Mouse (Mus musculus): ENCODE measurements around the gene Gnl2.
A peak's percentile ranks its signal among the peaks of the same experiment; 100 is the strongest.

The Gnl2 gene

DNA sequence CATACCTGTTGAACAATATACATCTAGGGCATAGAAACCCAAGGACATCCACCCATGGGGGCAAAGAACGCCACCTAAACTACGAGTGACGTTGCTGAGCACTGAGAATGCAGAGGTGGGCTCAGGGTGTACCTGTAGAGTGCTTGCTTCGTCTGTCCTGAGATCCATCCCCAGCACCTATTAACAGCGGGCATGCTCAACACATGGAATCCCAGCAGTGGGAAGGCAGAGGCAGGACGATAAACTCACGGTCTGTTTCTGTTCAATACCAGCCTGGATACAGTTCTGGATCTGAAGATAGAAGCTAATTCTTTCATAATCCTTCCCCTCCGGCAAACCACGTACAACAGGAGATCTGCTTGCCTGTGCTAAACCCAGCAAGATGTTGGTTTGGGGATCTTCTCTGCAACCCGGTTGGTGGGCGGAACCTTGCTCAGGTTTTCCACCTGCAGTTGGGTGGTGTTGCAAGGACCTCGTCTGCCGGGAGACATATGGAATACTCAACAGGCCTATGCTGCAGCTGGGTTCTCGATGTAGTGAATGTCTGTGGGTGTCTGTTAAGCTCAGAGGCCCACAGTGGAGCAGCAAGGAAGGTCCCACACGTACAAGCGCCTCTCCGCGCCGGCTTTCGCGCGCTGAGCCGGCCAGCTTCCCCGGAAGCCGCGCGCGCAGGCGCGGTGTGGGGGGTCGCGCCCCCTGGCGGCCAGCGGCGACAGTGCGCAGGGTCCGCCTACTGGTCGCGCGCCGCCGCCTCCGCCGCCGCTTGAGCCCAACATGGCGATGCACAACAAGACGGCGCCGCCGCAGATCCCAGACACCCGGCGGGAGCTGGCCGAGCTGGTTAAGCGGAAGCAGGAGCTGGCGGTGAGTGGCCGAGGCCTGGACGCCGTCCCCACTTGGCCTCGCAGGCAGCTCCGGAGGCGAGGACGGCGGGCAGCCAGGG lies 68.3 kb downstream of the Gnl2 start, which contains the start of gene Meaf6:
TSS of gene Meaf6 (plus strand) at position 732 of the 943 bp plus-strand sequence.
- peak; percentile 86 for DNase-seq (ENCODE audit: low read depth, low spot score)

DNA sequence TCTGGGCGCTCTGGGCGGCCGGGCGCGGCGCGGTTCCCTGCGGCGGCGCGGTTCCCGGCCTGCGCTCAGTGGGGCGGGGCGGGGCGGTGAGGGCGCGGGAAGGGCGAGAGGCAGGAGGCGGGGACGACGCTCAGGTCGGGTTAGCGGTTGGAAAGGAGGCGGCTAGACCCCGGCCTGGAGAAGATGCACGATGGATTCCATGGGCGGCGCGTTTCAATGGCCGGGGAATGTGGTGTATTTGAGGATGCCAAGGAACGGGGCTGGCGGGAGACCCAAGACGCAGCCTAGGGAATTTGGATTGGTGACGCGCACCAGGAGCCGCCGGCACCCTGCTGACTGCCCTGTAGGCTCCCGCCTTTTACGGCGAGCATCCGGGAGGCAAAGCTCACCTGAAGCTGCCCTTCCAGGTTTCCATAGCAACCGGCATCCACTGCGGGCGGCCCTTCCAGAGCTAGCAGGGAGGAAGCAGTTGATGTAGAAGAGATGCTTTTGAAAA lies 69.0 kb downstream of the Gnl2 start:
- no peak for DNase-seq (ENCODE audit: low read depth, low spot score)

GRCm38 (mm10) chr4:125093031-125093430 lies 76.6 kb downstream of the Gnl2 start:
- no peak for DNase-seq (ENCODE audit: low read depth, low spot score)

DNA sequence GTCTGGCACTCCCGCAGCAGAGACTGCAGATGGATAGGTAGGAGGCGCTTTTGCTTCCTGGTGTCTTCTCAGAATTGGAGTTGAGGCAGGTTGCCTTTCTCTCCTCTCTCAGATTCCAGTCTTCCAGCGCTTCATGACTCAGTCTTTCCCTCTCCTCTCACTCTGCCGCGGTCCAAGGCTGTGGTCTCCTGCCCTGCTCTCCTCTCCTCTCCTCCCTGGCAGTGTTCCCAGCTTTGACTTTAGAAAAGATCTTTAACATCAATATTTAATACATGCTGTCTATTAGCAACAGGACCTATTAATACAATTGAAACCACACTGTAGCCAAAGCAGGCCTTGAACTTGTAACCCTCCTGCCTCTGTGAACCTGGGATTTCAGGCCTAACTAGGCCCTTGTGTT lies 79.7 kb downstream of the Gnl2 start:
- DNase-seq (ENCODE audit: low read depth, low spot score) = no peak

- no peak for DNase-seq (ENCODE audit: low read depth, low spot score)
These were observed 81.0 kb downstream of the Gnl2 start for GRCm38 (mm10) chr4:125097412-125097811.

GRCm38 (mm10) chr4:125099458-125099857 lies 83.1 kb downstream of the Gnl2 start:
- DNase-seq (ENCODE audit: low read depth, low spot score) = peak; percentile 82

GRCm38 (mm10) chr4:125101334-125101733 lies 84.9 kb downstream of the Gnl2 start:
- DNase-seq (ENCODE audit: low read depth, low spot score) = no peak

All from retina, postnatal 7 days (tissue).